Mouse (Mus musculus): ENCODE results near the gene Klhl5. TPM values are rescaled to one million over a fixed set of nuclear protein-coding genes. Genes with fewer than 3 reads are reported as not detected.

Klhl5 gene
- polyA plus RNA-seq, 1 experiment from 2014 or later, result 32.0 TPM

GRCm38 (mm10) chr5:65076748-65077147, 30.6 kb upstream of the Klhl5 start:
- in situ Hi-C loops (cut with MboI; ENCODE audit: low pct_unique_long_range_greater_than_20kb), result no loop called here
- H3K27me3 ChIP-seq, result no peaks in the 10 kb centered on the region
- TF ChIP-seq CTCF (IDR thresholded peaks at IDR 0.05), result no peak
- ATAC-seq (no peak), DNase-seq (ENCODE audit: low read depth, low spot score) (no peak)
- POLR2A ChIA-PET, result no interaction called here
- CTCF ChIA-PET, result interaction anchor here (1.7 to 2.2 kb wide), 3 partner anchors 11 to 38 kb away, joined by 6 to 13 read pairs (median 6); no protein-coding TSS in a partner anchor

DNA sequence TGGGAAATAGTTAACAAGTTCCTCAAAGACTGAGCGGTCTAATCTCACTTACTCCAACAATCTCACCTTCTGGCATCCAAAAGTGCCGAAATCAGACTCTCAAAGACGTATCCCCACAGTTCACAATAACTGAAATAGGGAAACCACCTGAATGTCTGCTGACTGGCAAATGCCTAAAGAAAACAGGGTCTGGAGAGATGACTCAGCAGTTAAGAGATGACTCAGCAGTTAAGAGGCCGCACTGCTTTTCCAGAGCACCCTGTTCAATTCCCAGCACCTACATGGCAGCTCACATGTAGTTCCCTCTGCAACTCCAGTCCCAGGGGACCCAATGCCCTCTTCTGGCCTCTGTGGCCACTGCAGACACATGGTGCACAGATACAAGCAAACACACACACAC, 29.3 kb upstream of the Klhl5 start:
- peak; percentile 23 for TF ChIP-seq CTCF (IDR thresholded peaks at IDR 0.05)
- ChIA-PET CTCF (no interaction called here), POLR2A (no interaction called here)
- H3K27me3 ChIP-seq, result no peaks in the 10 kb centered on the region
- ATAC-seq (no peak), DNase-seq (ENCODE audit: low read depth, low spot score) (no peak)
- in situ Hi-C loops (cut with MboI; ENCODE audit: low pct_unique_long_range_greater_than_20kb), result no loop called here

DNA sequence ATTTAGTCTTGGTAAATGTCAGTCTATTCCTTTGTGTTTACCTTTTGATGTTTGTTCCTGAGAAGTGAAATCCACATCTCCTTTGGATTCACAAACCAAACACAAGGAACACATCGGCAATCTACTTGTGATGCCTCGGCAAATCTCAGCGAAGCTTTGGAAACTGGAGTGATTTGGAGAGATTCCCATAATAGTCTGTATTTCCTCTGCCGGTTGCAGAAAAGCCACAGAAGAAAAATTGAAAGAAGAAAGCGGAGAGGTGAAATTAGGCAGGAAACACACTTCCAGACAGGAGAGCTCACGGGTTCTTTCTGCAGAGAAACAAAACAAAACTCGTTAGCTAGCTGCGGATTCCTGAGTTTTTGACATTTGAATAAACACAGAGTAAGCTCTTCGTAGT, 27.5 kb upstream of the Klhl5 start:
- no peak for DNase-seq (ENCODE audit: low read depth, low spot score)
- POLR2A ChIA-PET, result interaction anchor here (0.8 kb wide), 1 partner anchor 142 kb away, joined by 7 read pairs; no protein-coding TSS in a partner anchor
- in situ Hi-C loops (cut with MboI; ENCODE audit: low pct_unique_long_range_greater_than_20kb), result no loop called here

DNA sequence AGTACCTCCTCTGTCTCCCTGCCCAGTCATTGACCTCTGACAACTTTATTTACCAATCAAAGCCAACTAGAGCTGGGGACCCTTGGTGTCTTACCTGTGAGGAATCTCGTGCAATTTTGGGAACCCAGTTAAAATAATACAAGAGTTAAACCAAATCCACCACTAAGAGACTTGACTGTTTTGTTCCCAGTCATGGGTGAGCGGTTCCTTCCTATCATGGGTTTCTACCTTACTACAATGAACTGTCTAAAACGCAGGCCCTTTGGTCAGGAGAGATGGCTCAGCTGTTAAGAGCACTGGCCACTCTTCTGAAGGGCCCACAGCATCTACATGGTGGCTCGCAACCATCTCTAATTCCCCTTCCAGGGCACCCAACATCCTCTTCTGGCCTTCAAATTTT, 25.5 kb upstream of the Klhl5 start:
- POLR2A ChIA-PET, result no interaction called here
- CTCF ChIA-PET, result interaction anchor here (0.8 kb wide), 1 partner anchor 10 kb away, joined by 3 read pairs; no protein-coding TSS in a partner anchor
- no peak for ATAC-seq
- H3K27me3 ChIP-seq, result peaks cover 6% of the 10 kb centered on the region
- DNase-seq (ENCODE audit: low read depth, low spot score), result no peak
- TF ChIP-seq CTCF (IDR thresholded peaks at IDR 0.05), result no peak
- in situ Hi-C loops (cut with MboI; ENCODE audit: low pct_unique_long_range_greater_than_20kb), result no loop called here

More for the DNA sequence above, 27.5 kb upstream of the Klhl5 start:
- CTCF ChIA-PET, result interaction anchor here (0.7 to 0.9 kb wide), 2 partner anchors 14 to 49 kb away, joined by 3 to 4 read pairs; no protein-coding TSS in a partner anchor
- TF ChIP-seq CTCF (IDR thresholded peaks at IDR 0.05), result no peak
- peaks cover 6% of the 10 kb centered on the region for H3K27me3 ChIP-seq
- no peak for ATAC-seq

DNA sequence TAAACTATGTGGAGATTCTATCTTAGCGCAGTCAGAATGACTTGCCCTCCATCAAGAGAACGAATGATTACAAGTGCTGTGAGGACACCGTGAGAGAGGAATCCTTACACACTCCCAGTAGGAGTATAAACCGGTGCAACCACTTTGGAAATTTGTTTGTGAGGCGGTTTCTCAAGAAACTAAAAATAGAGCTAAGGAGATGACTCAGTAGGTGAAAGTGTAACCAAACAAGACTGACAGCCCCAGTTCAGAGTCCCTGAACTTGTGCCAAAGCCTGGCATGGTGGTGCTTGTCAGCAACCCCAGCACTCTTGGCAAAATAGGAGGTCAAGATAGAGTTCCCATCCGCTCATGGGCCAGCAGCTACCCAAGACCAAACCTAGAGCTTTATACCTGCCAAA, 20.8 kb upstream of the Klhl5 start:
- in situ Hi-C loops (cut with MboI; ENCODE audit: low pct_unique_long_range_greater_than_20kb), result no loop called here
- DNase-seq (ENCODE audit: low read depth, low spot score) (peak; percentile 50), ATAC-seq (no peak)
- POLR2A ChIA-PET, result no interaction called here
- CTCF ChIA-PET, result interaction anchor here (1.0 kb wide), 2 partner anchors 11 to 15 kb away, joined by 3 read pairs; no protein-coding TSS in a partner anchor
- no peak for TF ChIP-seq CTCF (IDR thresholded peaks at IDR 0.05)
- H3K27me3 ChIP-seq, result peaks cover 6% of the 10 kb centered on the region

DNA sequence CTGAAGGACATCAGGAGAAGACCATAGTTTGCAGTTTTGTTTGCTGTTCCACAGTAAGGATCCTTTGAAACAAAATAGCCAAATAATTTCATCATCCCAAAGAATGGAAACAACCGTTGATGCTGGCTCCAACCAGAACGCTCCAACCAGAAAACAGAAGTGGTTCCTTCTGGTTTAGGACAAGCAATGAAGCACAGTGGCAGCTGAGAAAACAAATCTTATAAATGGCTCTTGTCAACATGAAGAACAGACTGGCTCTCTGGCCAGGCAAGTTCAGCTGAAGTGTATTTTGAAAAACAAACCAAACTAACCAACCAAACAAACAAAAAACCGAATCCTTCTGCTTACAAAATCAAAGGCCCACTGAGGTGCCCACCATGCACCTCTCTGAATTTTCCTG, 17.6 kb upstream of the Klhl5 start:
- TF ChIP-seq CTCF (IDR thresholded peaks at IDR 0.05), result no peak
- ATAC-seq (no peak), DNase-seq (ENCODE audit: low read depth, low spot score) (no peak)
- POLR2A ChIA-PET, result no interaction called here
- in situ Hi-C loops (cut with MboI; ENCODE audit: low pct_unique_long_range_greater_than_20kb), result no loop called here
- CTCF ChIA-PET, result no interaction called here
- H3K27me3 ChIP-seq, result peaks cover 1% of the 10 kb centered on the region

DNA sequence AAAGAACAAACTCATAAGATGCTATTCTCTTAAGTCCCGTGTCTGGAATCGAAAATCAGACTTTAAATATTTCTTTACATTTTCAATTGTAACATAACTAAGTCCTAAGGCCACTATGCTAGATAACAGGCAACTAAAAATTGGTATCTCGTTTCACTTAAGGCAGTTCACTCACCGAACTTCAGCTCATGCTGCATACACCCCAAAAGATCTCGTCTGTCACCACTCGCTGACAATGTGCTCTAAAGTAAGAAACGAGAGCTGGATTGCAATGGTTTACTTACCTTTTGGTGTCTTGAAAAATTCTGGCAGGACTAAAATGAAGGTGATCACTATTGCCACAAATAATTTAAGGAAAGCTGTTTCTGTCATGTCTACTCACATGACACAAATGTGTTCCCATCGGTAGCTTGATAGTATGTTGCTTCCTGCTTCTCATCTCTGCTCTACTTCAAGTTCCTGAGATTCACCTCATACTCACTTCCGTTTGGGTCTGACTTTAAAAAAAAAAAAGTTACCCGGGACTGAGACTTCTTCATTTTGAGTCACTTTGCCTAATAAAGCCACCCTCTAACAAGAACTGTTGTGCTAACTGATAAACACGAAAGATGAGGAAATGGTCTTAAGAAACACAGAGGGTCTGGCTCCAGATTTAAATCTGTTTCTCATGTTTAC, 16.0 kb upstream of the Klhl5 start:
- no peaks in the 10 kb centered on the region for H3K27me3 ChIP-seq
- no peak for TF ChIP-seq CTCF (IDR thresholded peaks at IDR 0.05)
- ATAC-seq, result no peak
- in situ Hi-C loops (cut with MboI; ENCODE audit: low pct_unique_long_range_greater_than_20kb), result no loop called here
- ChIA-PET POLR2A (interaction anchor here (0.6 kb wide), 1 partner anchor 114 kb away, joined by 4 read pairs; no protein-coding TSS in a partner anchor), CTCF (no interaction called here)
- no peak for DNase-seq (ENCODE audit: low read depth, low spot score)

- DNase-seq (ENCODE audit: low read depth, low spot score) (no peak), ATAC-seq (no peak)
- POLR2A ChIA-PET, result no interaction called here
- TF ChIP-seq CTCF (IDR thresholded peaks at IDR 0.05), result no peak
- in situ Hi-C loops (cut with MboI; ENCODE audit: low pct_unique_long_range_greater_than_20kb), result no loop called here
- CTCF ChIA-PET, result no interaction called here
- H3K27me3 ChIP-seq, result no peaks in the 10 kb centered on the region
Measured at GRCm38 (mm10) chr5:65091921-65092320, 15.4 kb upstream of the Klhl5 start, which contains the start of gene Tmem156. Tmem156 (minus strand) TSS chr5:65092132.

- no peak for TF ChIP-seq CTCF (IDR thresholded peaks at IDR 0.05)
- no peaks in the 10 kb centered on the region for H3K27me3 ChIP-seq
- DNase-seq (ENCODE audit: low read depth, low spot score) (no peak), ATAC-seq (no peak)
- ChIA-PET CTCF (interaction anchor here (1.1 kb wide), 1 partner anchor 19 kb away, joined by 3 read pairs; no protein-coding TSS in a partner anchor), POLR2A (no interaction called here)
- in situ Hi-C loops (cut with MboI; ENCODE audit: low pct_unique_long_range_greater_than_20kb), result no loop called here
Measured at GRCm38 (mm10) chr5:65093769-65094168, 13.6 kb upstream of the Klhl5 start.

GRCm38 (mm10) chr5:65094902-65095545, 12.3 kb upstream of the Klhl5 start:
- H3K27me3 ChIP-seq, result no peaks in the 10 kb centered on the region
- ChIA-PET POLR2A (no interaction called here), CTCF (interaction anchor here (0.7 to 1.6 kb wide), 2 partner anchors 9 to 19 kb away, joined by 3 to 6 read pairs; no protein-coding TSS in a partner anchor)
- ATAC-seq (no peak), DNase-seq (ENCODE audit: low read depth, low spot score) (no peak)
- no peak for TF ChIP-seq CTCF (IDR thresholded peaks at IDR 0.05)
- in situ Hi-C loops (cut with MboI; ENCODE audit: low pct_unique_long_range_greater_than_20kb), result no loop called here

GRCm38 (mm10) chr5:65096082-65096481, 11.3 kb upstream of the Klhl5 start:
- ChIA-PET CTCF (interaction anchor here (1.6 kb wide), 1 partner anchor 20 kb away, joined by 6 read pairs; no protein-coding TSS in a partner anchor), POLR2A (no interaction called here)
- no peaks in the 10 kb centered on the region for H3K27me3 ChIP-seq
- ATAC-seq, result no peak
- in situ Hi-C loops (cut with MboI; ENCODE audit: low pct_unique_long_range_greater_than_20kb), result no loop called here
- DNase-seq (ENCODE audit: low read depth, low spot score), result no peak
- TF ChIP-seq CTCF (IDR thresholded peaks at IDR 0.05), result no peak

All from Patski (cell line).